Mouse (Mus musculus): ENCODE data around the gene Agrp. TPM values are rescaled to one million over a fixed set of nuclear protein-coding genes. Genes with fewer than 3 reads are reported as not detected.
A peak's percentile ranks its signal among the peaks of the same experiment; 100 is the strongest.

Gene Agrp
- polyA plus RNA-seq, 1 experiment from 2014 or later, result 1.1 TPM

DNA sequence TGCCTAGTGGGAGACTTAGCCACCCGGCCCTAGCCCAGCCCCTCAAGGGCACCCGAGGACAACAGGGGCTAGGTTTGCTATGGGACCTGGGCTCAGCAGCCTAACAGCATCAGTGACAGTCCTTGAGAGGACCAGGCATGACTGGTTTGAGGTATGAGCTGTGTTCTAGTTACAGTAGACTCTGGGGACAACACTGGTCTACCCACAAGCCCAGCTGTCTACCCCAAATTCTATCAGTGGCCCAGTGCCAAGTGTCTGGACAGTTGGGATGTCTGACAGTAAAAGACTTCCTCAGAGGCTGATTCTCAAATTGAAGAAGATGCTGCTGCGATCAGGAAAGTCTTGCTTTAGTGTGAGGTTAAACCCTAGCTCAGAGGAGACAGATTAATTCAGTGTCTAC is 91.9 kb downstream of the Agrp start:
- Histone ChIP-seq H3K27ac (ENCODE audit: low read depth) (peak overlapping the region; percentile 48; the same call in 1 of the 2 replicates), H3K27me3 (replicated peaks; ENCODE audit: control insufficient read depth, insufficient read depth, low read length) (no peaks in the 10 kb centered on the region), H3K36me3 (ENCODE audit: control insufficient read depth, insufficient read depth, low read length) (0 out of 2 replicates have a peak, but pooled peaks cover 5% of the 10 kb centered on the region), H3K4me1 (replicated peaks; ENCODE audit: control insufficient read depth, insufficient read depth, low read length) (peaks cover 18% of the 10 kb centered on the region), H3K4me2 (ENCODE audit: low read length) (no peak overlapping the region), H3K9me3 (ENCODE audit: control insufficient read depth, low read length) (no peaks in the 10 kb centered on the region), H3K9ac (ENCODE audit: low read length) (no peak overlapping the region), H3K4me3 (ENCODE audit: low read depth, low read length) (no peak overlapping the region)
- WGBS, result 68% methylated on average over 3 of the region's 3 CpGs
- DNase-seq (ENCODE audit: low spot score) (no peak), ATAC-seq (replicated peaks; ENCODE audit: low FRiP score, low TSS enrichment, low read depth) (no peak)

DNA sequence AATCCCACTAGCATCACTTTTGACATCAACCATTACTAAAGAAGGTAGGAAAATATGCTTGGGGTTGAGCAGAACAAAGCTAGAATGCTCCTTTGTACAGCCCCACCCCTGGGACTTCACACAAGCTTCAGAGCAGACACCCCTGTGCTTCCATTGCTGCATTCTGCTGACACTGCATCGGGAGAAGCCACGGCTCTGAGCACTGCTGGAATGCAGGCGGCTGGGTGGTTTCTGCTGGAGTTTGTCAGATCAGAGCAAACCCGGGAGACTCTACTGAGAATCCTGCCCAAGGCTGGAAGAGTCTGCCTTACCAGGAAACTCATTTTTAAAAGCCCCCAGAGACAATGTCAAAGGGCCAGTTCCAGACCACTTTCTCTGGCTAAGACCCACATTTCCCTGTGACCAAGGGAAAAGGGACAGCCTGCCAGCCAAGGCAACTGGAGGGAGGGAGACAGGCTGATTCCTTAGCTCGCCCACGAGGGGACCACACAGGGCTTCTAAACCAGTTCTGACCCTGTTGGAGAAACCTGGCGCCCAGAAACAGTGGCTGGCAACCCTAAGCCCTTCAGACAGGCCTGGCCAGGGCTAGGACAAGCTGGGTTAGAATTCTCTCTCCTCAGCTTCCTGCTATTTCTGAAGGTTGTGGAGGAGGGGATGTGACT is 92.5 kb downstream of the Agrp start:
- no peak overlapping the region for H3K4me2 ChIP-seq (ENCODE audit: low read length)
- ATAC-seq (replicated peaks; ENCODE audit: low FRiP score, low TSS enrichment, low read depth), result 0 out of 2 replicates have a peak, but pooled peaks have one; percentile 12
- no peak for DNase-seq (ENCODE audit: low spot score)
- H3K4me1 ChIP-seq (replicated peaks; ENCODE audit: control insufficient read depth, insufficient read depth, low read length), result peaks cover 18% of the 10 kb centered on the region
- 0 out of 2 replicates have a peak, but pooled peaks cover 5% of the 10 kb centered on the region for H3K36me3 ChIP-seq (ENCODE audit: control insufficient read depth, insufficient read depth, low read length)
- peak overlapping the region; percentile 48; the same call in 1 of the 2 replicates for H3K27ac ChIP-seq (ENCODE audit: low read depth)
- no peaks in the 10 kb centered on the region for H3K9me3 ChIP-seq (ENCODE audit: control insufficient read depth, low read length)
- 52% methylated on average over 7 of the region's 7 CpGs for WGBS
- no peak overlapping the region for H3K9ac ChIP-seq (ENCODE audit: low read length)
- no peak overlapping the region for H3K4me3 ChIP-seq (ENCODE audit: low read depth, low read length)
- no peaks in the 10 kb centered on the region for H3K27me3 ChIP-seq (replicated peaks; ENCODE audit: control insufficient read depth, insufficient read depth, low read length)

DNA sequence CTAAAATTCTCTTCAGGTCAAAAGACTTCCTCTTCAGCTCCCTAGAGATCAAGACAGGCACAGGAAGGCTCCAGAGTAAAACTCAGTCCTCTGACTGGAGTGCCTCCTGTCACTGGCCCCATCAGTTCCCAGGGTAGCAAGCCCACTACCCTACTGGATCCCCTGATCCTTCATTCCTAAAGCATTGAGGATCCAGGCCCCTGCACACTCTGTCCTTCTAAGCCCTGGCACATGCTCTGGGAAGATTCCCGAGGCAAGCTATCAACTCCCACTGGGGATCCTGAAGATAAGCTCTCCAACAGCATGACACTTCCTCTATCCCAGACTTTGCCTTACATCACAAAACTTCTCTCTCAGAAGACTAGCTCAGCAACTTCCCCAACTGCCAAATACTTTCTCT is 93.5 kb downstream of the Agrp start:
- DNase-seq (ENCODE audit: low spot score), result no peak
- WGBS, result 38% methylated on average over 1 of the region's 1 CpGs
- H3K4me3 ChIP-seq (ENCODE audit: low read depth, low read length), result no peak overlapping the region
- H3K27ac ChIP-seq (ENCODE audit: low read depth), result peak overlapping the region; percentile 3; the same call in 1 of the 2 replicates
- no peaks in the 10 kb centered on the region for H3K9me3 ChIP-seq (ENCODE audit: control insufficient read depth, low read length)
- H3K36me3 ChIP-seq (ENCODE audit: control insufficient read depth, insufficient read depth, low read length), result peaks cover 11% of the 10 kb centered on the region
- no peak overlapping the region for H3K4me2 ChIP-seq (ENCODE audit: low read length)
- H3K27me3 ChIP-seq (replicated peaks; ENCODE audit: control insufficient read depth, insufficient read depth, low read length), result no peaks in the 10 kb centered on the region
- no peak for ATAC-seq (replicated peaks; ENCODE audit: low FRiP score, low TSS enrichment, low read depth)
- no peak overlapping the region for H3K9ac ChIP-seq (ENCODE audit: low read length)
- peaks cover 18% of the 10 kb centered on the region for H3K4me1 ChIP-seq (replicated peaks; ENCODE audit: control insufficient read depth, insufficient read depth, low read length)

DNA sequence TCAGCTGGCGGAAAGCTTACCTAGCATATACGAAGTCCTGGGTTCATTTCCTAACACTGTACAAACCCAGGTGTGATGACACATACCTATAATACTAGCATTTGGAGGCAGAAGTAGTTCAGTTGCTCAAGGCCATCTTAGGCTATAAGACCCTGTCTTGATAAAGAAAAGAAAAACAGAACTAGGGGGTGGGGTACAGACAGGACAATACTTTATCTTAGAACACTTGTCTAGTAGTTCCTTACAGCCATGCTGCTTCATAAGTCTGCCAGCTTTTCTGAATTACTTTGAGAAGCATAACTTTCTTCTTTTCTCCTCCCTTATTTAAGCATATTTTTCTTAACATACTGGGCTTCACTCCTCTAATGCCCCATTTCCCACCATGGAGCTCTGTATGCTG is 94.4 kb downstream of the Agrp start:
- no peak overlapping the region for H3K27ac ChIP-seq (ENCODE audit: low read depth)
- H3K4me1 ChIP-seq (replicated peaks; ENCODE audit: control insufficient read depth, insufficient read depth, low read length), result peaks cover 18% of the 10 kb centered on the region
- no peak overlapping the region for H3K4me2 ChIP-seq (ENCODE audit: low read length)
- peaks cover 17% of the 10 kb centered on the region for H3K36me3 ChIP-seq (ENCODE audit: control insufficient read depth, insufficient read depth, low read length)
- ATAC-seq (replicated peaks; ENCODE audit: low FRiP score, low TSS enrichment, low read depth) (no peak), DNase-seq (ENCODE audit: low spot score) (no peak)
- H3K27me3 ChIP-seq (replicated peaks; ENCODE audit: control insufficient read depth, insufficient read depth, low read length), result no peaks in the 10 kb centered on the region
- no peaks in the 10 kb centered on the region for H3K9me3 ChIP-seq (ENCODE audit: control insufficient read depth, low read length)
- H3K4me3 ChIP-seq (ENCODE audit: low read depth, low read length), result no peak overlapping the region
- WGBS, result 91% methylated on average over 2 of the region's 2 CpGs
- no peak overlapping the region for H3K9ac ChIP-seq (ENCODE audit: low read length)

DNA sequence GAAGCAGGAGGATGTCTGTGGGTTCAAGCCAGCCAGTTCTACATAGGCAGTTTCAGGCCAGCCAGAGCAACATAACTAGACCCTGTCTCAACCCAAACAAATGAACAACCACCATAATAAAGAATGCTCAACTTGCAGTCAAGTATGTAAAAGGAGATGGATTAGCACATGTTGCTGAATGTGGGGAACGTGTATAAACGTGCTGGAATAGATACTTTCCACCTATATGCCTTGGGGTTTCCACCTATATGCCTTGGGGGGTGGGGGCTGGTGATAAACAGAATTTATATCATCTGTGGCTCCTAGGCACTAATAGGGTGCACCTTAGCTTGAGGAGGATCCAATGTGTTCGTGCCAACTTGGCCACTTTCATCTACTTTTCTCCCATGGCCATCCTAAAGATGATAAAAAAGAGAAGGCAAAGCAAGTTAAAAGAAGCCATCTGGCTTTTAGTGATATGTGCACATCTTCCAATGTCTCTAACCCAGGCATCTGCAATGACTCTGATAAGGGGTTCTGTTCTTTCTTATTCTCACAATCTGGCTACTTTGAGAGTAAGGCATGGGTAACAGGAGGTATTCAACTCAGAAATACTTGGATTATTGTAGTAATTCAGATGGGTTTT is 95.0 kb downstream of the Agrp start:
- ATAC-seq (replicated peaks; ENCODE audit: low FRiP score, low TSS enrichment, low read depth), result no peak
- Histone ChIP-seq H3K36me3 (ENCODE audit: control insufficient read depth, insufficient read depth, low read length) (peaks cover 24% of the 10 kb centered on the region), H3K4me2 (ENCODE audit: low read length) (no peak overlapping the region), H3K4me3 (ENCODE audit: low read depth, low read length) (no peak overlapping the region), H3K9ac (ENCODE audit: low read length) (no peak overlapping the region), H3K27ac (ENCODE audit: low read depth) (no peak overlapping the region), H3K27me3 (replicated peaks; ENCODE audit: control insufficient read depth, insufficient read depth, low read length) (no peaks in the 10 kb centered on the region), H3K4me1 (replicated peaks; ENCODE audit: control insufficient read depth, insufficient read depth, low read length) (peaks cover 18% of the 10 kb centered on the region), H3K9me3 (ENCODE audit: control insufficient read depth, low read length) (no peaks in the 10 kb centered on the region)
- 77% methylated on average over 3 of the region's 3 CpGs for WGBS
- no peak for DNase-seq (ENCODE audit: low spot score)

DNA sequence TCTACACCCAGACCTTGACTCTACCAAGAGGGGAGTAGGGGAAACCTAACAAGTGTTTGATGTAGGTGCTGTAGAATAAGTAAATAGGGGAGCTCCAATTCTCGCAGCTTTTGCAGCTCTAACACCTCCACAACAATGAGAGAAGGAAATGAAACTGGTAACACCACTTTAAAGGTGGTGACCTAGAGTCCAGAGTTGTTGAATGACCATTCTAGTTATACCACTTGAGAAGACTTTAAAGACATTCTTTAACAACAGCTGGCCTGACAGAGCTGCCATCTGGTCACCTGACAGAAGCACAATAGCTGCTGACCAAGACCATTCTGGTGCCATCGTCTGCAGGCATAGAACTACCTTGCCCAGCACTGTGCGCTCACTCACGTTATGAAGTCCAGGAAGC is 98.3 kb downstream of the Agrp start:
- H3K27ac ChIP-seq (ENCODE audit: low read depth), result no peak overlapping the region
- H3K4me2 ChIP-seq (ENCODE audit: low read length), result no peak overlapping the region
- H3K4me3 ChIP-seq (ENCODE audit: low read depth, low read length), result no peak overlapping the region
- 93% methylated on average over 4 of the region's 4 CpGs for WGBS
- no peaks in the 10 kb centered on the region for H3K9me3 ChIP-seq (ENCODE audit: control insufficient read depth, low read length)
- peaks cover 27% of the 10 kb centered on the region for H3K36me3 ChIP-seq (ENCODE audit: control insufficient read depth, insufficient read depth, low read length)
- DNase-seq (ENCODE audit: low spot score) (no peak), ATAC-seq (replicated peaks; ENCODE audit: low FRiP score, low TSS enrichment, low read depth) (no peak)
- peaks cover 5% of the 10 kb centered on the region for H3K4me1 ChIP-seq (replicated peaks; ENCODE audit: control insufficient read depth, insufficient read depth, low read length)
- H3K9ac ChIP-seq (ENCODE audit: low read length), result no peak overlapping the region
- H3K27me3 ChIP-seq (replicated peaks; ENCODE audit: control insufficient read depth, insufficient read depth, low read length), result no peaks in the 10 kb centered on the region

DNA sequence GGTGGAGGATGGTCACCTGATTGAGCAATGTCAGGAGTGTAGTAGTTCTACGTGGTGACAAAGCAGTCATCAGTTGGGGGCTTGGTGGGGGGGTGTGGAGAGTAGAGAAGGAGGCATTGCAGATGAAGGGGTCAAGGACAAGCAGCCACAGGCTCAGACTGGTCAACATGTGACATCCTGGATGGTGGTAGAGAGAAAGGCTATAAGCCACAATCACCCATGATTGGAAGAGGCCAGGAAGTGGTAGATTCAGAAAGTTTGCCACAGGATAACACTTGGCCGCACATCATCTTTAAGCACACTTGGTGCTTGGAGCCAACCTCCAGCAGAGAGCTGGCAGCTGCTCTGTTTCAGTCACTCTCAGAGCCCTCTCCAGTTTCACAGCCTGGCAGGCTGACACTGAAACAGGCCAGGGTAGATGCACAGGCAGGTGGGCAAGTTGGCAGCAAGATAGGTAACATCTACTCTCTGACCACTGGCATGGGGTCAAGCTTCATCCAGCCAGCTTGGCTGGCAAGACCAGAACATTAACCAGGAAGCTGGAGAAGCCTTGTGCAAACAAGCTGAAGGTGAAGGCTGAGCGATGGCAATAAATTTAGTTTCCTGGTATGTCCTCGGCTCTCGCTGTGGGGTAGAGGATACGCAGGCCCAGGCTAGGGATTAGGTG is 100.0 kb downstream of the Agrp start:
- Histone ChIP-seq H3K9me3 (ENCODE audit: control insufficient read depth, low read length) (no peaks in the 10 kb centered on the region), H3K4me1 (replicated peaks; ENCODE audit: control insufficient read depth, insufficient read depth, low read length) (peaks cover 18% of the 10 kb centered on the region), H3K27ac (ENCODE audit: low read depth) (no peak overlapping the region), H3K4me3 (ENCODE audit: low read depth, low read length) (no peak overlapping the region), H3K9ac (ENCODE audit: low read length) (no peak overlapping the region), H3K27me3 (replicated peaks; ENCODE audit: control insufficient read depth, insufficient read depth, low read length) (no peaks in the 10 kb centered on the region), H3K36me3 (ENCODE audit: control insufficient read depth, insufficient read depth, low read length) (peaks cover 27% of the 10 kb centered on the region), H3K4me2 (ENCODE audit: low read length) (no peak overlapping the region)
- ATAC-seq (replicated peaks; ENCODE audit: low FRiP score, low TSS enrichment, low read depth), result no peak
- no peak for DNase-seq (ENCODE audit: low spot score)
- 75% methylated on average over 6 of the region's 6 CpGs for WGBS

DNA sequence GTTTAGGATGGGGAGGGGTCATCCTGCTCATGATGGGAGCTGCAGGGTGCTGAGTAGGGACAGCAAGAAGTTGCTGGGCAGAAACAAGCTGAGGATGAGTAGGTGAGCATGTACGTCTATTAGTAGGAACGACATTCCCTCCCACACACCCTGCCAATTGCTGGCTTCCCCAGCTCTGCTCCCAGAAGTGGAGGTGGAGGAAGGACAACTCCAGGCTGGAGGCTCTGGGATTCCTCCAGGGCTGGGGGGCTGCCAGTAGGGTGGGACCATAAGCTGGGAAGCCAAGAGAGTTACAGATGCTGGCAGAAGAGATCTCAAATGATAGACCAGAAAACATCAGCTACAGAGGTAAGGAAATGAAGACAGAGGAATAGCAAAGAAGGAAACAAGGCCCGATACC is 100.6 kb downstream of the Agrp start:
- H3K4me3 ChIP-seq (ENCODE audit: low read depth, low read length), result no peak overlapping the region
- no peaks in the 10 kb centered on the region for H3K27me3 ChIP-seq (replicated peaks; ENCODE audit: control insufficient read depth, insufficient read depth, low read length)
- no peak overlapping the region for H3K9ac ChIP-seq (ENCODE audit: low read length)
- 79% methylated on average over 3 of the region's 3 CpGs for WGBS
- H3K27ac ChIP-seq (ENCODE audit: low read depth), result no peak overlapping the region
- no peak for ATAC-seq (replicated peaks; ENCODE audit: low FRiP score, low TSS enrichment, low read depth)
- H3K36me3 ChIP-seq (ENCODE audit: control insufficient read depth, insufficient read depth, low read length), result peaks cover 23% of the 10 kb centered on the region
- no peak overlapping the region for H3K4me2 ChIP-seq (ENCODE audit: low read length)
- peaks cover 18% of the 10 kb centered on the region for H3K4me1 ChIP-seq (replicated peaks; ENCODE audit: control insufficient read depth, insufficient read depth, low read length)
- H3K9me3 ChIP-seq (ENCODE audit: control insufficient read depth, low read length), result no peaks in the 10 kb centered on the region
- no peak for DNase-seq (ENCODE audit: low spot score)
